Mouse (Mus musculus) liver, adult (tissue): ENCODE data around the gene Alx1.

ENCODE experiments used
- GATA4 ChIP-seq: IDR thresholded peaks from 2 replicates; pipeline ENCODE4 v1.6.1; 2014; ENCODE audit warnings: mild to moderate bottlenecking, low read length; ENCODE audit not compliant: insufficient replicate concordance

Alx1 gene

GRCm38 (mm10) chr10:103029730-103030490, at the start of gene Alx1:
Gene Alx1, minus strand, starts transcription at chr10:103030215.
- TF ChIP-seq GATA4: no peak

DNA sequence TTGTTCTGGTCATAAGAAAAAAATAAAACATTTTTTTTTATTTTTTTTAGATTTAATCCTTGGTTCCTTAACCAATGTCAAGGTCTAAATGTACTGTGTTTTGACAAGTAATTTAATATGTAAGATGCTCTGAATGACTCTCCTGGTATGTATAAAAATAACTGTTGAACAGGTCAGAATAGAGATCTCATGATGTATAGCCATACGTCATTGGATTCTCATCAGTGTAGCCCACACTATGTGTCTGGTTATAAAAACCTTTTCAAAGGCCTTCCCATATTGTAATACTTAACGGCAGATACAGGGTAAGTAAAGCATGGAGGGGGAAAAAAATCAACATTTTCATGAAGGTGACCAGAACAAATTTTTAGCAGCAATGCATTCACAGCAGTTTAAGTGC, 19.6 kb upstream of the Alx1 start:
- TF ChIP-seq GATA4: no peak

GRCm38 (mm10) chr10:103046623-103047022, 16.6 kb upstream of the Alx1 start:
- TF ChIP-seq GATA4: no peak

DNA sequence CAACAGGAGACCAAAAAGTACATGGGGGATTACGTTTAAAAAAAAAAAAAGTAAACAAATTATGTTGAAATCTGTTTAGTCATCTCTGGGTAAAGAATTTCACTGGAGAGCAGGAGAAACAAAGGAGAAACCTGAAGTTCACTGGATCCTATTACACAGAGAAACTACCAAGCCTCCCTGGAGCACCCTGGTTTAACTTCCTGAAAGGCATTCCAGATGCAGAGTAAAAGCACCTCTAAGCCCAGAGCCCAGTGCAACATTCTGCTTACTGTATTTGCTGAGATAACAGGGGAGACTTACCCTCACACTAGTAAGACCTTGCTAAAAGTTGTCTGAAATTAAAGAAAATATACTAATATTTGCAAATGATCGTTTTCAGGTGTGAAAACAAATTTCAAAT, 15.0 kb upstream of the Alx1 start:
- no peak for TF ChIP-seq GATA4

DNA sequence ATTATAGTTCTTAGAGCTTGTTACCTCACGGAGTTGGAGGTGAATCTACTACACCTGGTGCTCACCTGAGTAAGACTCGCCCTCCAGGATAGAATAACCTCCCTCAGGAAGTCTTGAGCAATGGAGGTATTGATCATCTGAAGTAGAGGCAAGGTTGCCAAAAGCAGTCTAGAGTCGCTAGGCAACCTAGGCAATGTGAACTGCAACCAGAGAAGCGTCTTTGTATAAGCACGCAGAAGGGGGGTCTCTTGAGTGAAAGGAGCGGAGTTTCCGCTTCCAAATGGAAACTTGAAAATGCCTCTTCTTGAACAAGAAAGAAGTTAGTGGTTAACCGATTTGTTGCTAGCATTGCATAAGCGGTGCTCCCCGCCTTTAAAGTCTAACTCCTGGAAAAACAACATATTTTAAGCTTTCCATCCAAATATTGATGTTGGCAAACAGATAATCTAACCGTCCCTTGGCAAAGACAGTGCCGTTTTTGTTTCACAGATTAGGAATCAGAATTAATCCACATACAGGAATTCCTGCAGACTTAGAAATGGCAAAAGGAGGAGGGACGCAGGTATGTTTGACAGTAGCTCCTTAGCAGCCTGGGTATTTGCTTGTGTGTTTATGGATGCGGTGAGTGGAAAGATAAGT, 5.1 kb upstream of the Alx1 start:
- TF ChIP-seq GATA4: no peak

GRCm38 (mm10) chr10:103030931-103031330, 916 bp upstream of the Alx1 start:
- no peak for TF ChIP-seq GATA4

- no peak for TF ChIP-seq GATA4
These were observed 784 bp downstream of the Alx1 start for GRCm38 (mm10) chr10:103029132-103029729.

GRCm38 (mm10) chr10:103028253-103029131, 1.5 kb downstream of the Alx1 start:
- no peak for TF ChIP-seq GATA4

GRCm38 (mm10) chr10:103027931-103028252, 2.1 kb downstream of the Alx1 start:
- no peak for TF ChIP-seq GATA4

DNA sequence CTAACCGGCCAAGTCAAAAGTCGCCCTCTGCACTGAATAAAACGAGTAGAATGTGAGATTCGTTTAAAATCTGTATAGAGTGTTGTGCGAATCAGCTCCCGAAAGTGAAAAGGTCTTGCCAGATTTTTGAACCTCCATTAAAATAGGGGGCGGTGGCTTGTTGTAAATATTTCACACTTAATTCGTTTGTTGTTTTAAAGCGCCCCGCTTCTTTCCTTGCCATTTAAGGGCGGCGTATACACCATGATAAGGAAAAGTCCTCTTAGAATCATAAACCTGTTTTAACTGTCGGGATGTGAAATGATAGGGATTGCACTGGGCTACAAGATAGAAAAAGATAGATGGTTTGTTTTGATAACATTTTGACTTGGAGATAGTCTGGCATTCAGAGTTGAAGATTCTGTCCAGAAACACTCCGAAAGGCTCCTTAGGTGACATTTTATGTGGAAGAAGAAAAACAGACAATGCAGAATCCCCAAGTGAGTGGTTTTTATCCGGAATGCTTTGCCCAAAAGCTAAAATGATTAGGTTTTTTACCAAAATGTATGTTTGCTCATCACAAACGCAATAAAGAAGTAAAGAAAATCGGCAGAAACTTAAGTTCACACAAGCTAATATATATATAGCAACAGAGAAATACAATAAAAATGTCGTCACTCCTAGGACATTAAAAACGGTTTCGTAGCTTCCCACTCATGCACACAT, 2.6 kb downstream of the Alx1 start:
- no peak for TF ChIP-seq GATA4

- TF ChIP-seq GATA4: no peak
These were observed 3.3 kb downstream of the Alx1 start for GRCm38 (mm10) chr10:103026636-103027225.

- TF ChIP-seq GATA4: no peak
These were observed 27.5 kb downstream of the Alx1 start for GRCm38 (mm10) chr10:103002556-103002955.

DNA sequence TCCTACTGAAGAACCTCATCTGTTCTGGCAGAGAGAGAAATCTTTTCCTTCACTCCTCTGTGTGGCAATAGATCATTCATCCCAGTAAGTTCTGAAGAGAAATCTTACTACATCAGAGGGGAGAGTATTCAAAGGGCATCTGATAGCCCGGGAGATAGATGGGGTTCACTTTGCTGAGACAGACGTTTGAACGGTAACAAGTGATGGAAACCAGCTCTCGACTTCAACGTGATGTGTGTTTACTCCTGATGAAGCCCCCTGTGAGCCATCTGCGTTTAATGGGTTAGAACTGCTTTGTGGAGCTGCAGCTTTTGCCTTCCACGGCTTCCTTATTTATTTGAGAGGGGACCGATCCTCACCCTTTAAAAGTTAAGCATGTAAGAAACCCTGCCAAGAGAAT, 29.1 kb downstream of the Alx1 start:
- no peak for TF ChIP-seq GATA4

DNA sequence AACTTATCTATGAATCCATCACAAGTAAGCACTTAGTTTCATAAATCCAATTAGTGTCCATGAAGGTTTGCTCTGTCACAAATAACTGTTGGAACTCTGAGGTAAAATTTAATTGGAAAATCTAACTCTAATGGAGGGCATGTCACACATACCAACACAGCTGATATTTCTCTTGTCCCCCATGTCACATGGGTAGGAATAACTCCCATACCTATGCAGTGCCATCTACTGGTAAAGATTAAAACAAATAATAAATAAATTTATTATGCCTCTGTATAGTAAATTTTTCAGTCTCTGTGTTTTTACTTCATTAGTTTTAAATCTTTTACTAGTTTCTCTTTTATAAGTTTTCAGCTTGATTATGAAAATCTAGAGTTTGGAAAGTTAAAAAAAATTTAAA, 30.4 kb downstream of the Alx1 start:
- TF ChIP-seq GATA4: no peak
